Mouse (Mus musculus) thymus, postnatal 25 days (tissue): Measurements from ENCODE around the gene Rnf8.
"Not testable (repeated sequence)": the region's sequence is repeated elsewhere in the genome, so short reads cannot be mapped to it uniquely, and the experiment has no call there.

ENCODE experiments used
- DNase-seq: peaks from one replicate; pipeline ENCODE4 v3.0.0; 2022

Gene Rnf8

GRCm38 (mm10) chr17:29614115-29615023 lies at the start of gene Rnf8, which contains the start of gene Gm28043:
Rnf8 (plus strand) TSS chr17:29614790.
Gm28043 (plus strand) TSS chr17:29614876.
- peak; percentile 95 for DNase-seq

GRCm38 (mm10) chr17:29565521-29565920 lies 49.1 kb upstream of the Rnf8 start:
- DNase-seq: peak; percentile 33

- DNase-seq: no peak
These were observed 46.2 kb upstream of the Rnf8 start for GRCm38 (mm10) chr17:29568435-29568834.

- DNase-seq: no peak
These were observed 44.8 kb upstream of the Rnf8 start for GRCm38 (mm10) chr17:29569831-29570230.

- DNase-seq: no peak
These were observed 34.9 kb upstream of the Rnf8 start for GRCm38 (mm10) chr17:29579579-29580126.

- DNase-seq: no peak
These were observed 31.0 kb upstream of the Rnf8 start for GRCm38 (mm10) chr17:29583569-29583968.

- DNase-seq: peak; percentile 64
These were observed 30.3 kb upstream of the Rnf8 start for GRCm38 (mm10) chr17:29584306-29584705.

- no peak for DNase-seq
These were observed 29.9 kb upstream of the Rnf8 start for GRCm38 (mm10) chr17:29584737-29585136.

- DNase-seq: peak; percentile 59
These were observed 29.1 kb upstream of the Rnf8 start for GRCm38 (mm10) chr17:29585446-29585845.

- no peak for DNase-seq
These were observed 27.7 kb upstream of the Rnf8 start for GRCm38 (mm10) chr17:29586921-29587320.

GRCm38 (mm10) chr17:29589221-29589898 lies 25.2 kb upstream of the Rnf8 start:
- no peak for DNase-seq

GRCm38 (mm10) chr17:29595891-29596770 lies 18.5 kb upstream of the Rnf8 start:
- no peak for DNase-seq

GRCm38 (mm10) chr17:29596771-29597132 lies 17.8 kb upstream of the Rnf8 start:
- DNase-seq: no peak

- no peak for DNase-seq
These were observed 15.5 kb upstream of the Rnf8 start for GRCm38 (mm10) chr17:29599051-29599450.

GRCm38 (mm10) chr17:29599537-29599936 lies 15.1 kb upstream of the Rnf8 start:
- no peak for DNase-seq

- DNase-seq: no peak
These were observed 13.2 kb upstream of the Rnf8 start for GRCm38 (mm10) chr17:29601391-29601790.

GRCm38 (mm10) chr17:29603283-29603682 lies 11.3 kb upstream of the Rnf8 start:
- DNase-seq: peak; percentile 62

GRCm38 (mm10) chr17:29613453-29613852 lies 1.1 kb upstream of the Rnf8 start:
- not testable (repeated sequence) for DNase-seq

GRCm38 (mm10) chr17:29615024-29615551 lies 498 bp downstream of the Rnf8 start:
- DNase-seq: no peak

- no peak for DNase-seq
These were observed 1.0 kb downstream of the Rnf8 start for GRCm38 (mm10) chr17:29615616-29616015.

GRCm38 (mm10) chr17:29619231-29619630 lies 4.6 kb downstream of the Rnf8 start:
- no peak for DNase-seq

- no peak for DNase-seq
These were observed 8.9 kb downstream of the Rnf8 start for GRCm38 (mm10) chr17:29623488-29623887.
